Mouse (Mus musculus): ENCODE results near the gene Top3a. TPM values are rescaled to one million over a fixed set of nuclear protein-coding genes. Genes with fewer than 3 reads are reported as not detected.

The Top3a gene
- polyA plus RNA-seq (2012; rRNA removed), result 11.9 TPM in 2 replicates

DNA sequence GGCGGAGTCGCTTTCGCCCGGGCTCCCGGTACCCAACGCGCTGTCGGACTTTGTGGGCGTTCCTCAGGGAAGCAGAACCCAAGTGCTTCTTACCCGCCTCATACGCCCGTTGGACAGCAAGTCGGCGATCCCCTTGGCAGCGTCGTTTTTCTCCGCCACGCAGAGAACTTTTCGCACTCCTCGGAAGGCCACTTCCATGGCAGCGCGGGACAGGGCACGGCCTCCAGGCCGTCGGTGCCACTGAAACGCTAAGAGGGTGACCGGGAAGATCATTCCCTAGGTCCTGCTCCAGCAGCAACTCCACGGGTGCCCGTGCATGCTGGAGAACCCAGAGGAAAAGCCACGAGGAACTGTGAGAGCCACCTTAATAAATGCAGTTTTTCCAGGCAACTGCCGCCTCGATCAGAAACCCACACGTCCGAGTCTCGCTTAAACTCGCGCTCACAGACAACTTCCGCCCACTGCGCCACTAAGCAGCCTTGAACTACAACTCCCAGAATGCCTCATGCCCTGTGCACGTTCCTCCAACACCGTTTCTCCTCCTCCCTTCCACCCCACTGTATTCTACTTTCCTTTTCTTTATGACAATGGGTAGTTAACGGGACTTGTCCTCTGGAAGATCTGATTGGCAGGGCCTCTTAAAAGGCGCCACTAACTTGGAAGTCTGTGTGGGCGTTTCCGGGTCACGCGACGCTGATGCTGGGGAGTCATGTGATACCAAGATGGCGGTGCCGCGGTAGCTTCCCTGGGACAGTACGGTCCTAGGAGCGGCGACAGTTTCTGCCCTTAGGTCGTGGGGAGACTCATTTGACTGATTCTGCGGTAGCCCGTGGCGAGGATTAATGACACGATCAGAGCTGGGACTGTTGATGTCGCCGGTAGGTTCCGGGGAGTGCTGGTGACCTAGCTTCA lies at the start of gene Top3a, which contains the start of gene Smcr8:
TSS of gene Top3a (minus strand) at position 537 of the 912 bp plus-strand sequence.
TSS of gene Smcr8 (plus strand) at position 696 of the 912 bp plus-strand sequence.

DNA sequence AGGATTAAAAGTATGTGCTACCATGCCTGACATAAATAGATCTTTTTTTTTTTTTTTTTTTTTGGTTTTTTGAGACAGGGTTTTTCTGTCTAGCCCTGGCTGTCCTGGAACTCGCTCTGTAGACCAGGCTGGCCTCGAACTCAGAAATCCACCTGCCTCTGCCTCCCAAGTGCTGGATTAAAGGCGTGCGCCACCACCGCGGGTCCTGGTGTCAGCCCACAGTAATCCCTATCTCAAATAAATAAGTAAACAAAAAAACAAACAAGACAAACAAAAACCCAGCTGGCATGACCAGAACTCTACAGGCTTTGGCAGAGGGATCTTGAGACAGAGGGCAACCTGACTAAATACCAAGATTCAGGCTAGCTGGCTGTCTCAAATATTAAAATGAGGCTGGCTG lies 34.5 kb upstream of the Top3a start, which contains the start of gene Shmt1:
TSS of gene Shmt1 (minus strand) at position 101 of the 400 bp plus-strand sequence.

DNA sequence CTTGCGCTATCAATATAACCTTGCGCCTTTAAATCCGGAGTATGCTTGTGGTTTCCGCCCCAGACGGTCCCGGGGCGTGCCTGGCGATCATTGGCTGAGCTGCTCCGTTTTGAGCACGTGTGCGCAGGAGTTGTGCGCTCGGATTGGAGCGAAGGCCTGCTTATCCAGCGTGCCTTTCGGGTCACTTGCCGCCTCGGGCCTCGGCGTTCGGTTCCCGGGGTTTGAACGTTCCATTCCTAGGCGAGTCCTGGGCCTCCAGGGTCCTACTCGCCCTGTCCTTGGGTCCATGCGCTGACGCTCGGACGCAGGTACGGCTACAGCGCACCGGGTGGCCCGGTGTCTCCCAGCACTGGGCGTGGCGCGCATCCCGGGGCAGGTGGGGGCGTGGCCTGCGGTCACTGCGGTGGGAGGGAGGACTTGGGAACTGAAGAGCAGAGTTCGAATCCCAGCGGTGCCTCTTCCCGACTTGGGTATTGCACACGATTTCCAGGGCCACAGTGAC lies 48.9 kb downstream of the Top3a start, which contains the start of gene Mief2:
TSS of gene Mief2 (plus strand) at position 139 of the 502 bp plus-strand sequence.

DNA sequence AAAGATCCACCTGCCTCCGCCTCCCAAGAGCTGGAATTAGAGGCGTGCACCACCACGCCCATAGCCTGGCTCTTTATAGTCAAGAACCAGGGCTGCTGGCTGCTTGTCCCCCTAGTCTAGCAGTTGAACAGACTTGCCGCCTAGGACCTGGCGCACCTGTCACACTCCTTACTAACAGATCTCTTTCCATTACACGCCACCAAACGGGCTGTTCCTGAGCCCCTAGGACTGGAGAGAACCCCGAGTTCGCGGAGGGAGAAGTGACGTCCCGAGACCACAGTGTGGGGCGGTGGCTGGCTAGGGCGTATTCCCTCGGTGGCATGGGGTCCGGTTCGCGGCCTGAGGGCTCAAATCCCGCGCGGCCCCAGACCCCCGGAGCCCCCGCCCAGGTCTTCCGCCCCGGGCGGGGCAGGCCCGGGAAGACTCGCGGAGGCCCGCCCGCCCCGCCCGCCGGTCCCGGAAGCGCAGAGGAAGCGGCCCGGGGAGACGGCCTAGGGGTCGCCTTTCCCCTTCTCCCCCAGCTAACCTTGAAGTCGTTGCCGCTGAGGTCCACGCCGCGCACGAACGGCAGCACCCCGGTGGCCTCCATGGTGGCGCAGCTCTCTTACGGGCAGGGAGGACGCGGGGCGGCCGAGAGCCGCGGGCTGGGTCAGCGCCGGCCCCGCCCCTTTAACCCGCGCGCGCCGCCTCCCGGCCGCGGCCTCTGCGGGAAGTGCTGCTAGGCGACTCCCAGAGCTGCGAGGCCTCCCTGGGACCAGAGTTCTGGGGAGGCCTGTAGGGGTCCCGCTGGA lies 50.4 kb downstream of the Top3a start, which contains the start of gene Flii:
TSS of gene Flii (minus strand) at position 663 of the 791 bp plus-strand sequence.

DNA sequence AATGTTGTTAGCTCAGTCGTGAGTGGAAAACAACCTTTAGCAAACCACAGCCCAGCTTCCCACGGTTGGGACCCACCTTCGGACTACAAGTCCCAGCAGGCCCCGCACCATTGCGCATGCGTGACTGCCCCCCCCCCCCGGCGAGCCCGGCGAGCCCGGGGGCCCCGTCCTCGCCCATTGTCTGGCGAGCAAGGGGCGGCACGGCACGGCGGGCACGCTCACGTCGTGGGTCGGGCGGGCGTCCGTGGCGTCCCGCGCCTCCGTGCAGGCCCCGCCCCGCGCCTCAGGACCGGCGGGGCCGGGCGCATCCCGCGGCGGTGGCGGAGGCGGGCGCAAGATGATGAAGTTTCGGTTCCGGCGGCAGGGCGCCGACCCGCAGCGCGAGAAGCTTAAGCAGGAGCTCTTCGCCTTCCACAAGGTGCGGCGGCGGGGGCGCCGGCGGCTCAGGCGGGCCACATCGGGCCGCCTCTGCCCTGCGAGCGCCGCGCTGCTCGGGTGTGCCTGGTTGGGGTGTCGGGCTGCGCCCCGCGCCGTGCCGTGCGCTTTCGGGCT lies 77.6 kb downstream of the Top3a start, which contains the start of gene Llgl1:
TSS of gene Llgl1 (plus strand) at position 200 of the 552 bp plus-strand sequence.

Other genes with a start within 250 kb of the Top3a start
- gene Alkbh5, start 241.0 kb downstream of the Top3a start, polyA plus RNA-seq (2012; rRNA removed), result 14.4 and 15.1 TPM in 2 replicates
- 106 and 126 TPM in 2 replicates for gene Llgl1, start 77.6 kb downstream of the Top3a start, polyA plus RNA-seq (2012; rRNA removed)
- 149 and 150 TPM in 2 replicates for gene Flii, start 50.1 kb downstream of the Top3a start, polyA plus RNA-seq (2012; rRNA removed)
- gene Mief2, start 49.0 kb downstream of the Top3a start, polyA plus RNA-seq (2012; rRNA removed), result 22.6 and 23.9 TPM in 2 replicates
- 10.2 and 10.5 TPM in 2 replicates for gene Smcr8, start 159 bp upstream of the Top3a start, polyA plus RNA-seq (2012; rRNA removed)
- 11.7 and 16.3 TPM in 2 replicates for gene Shmt1, start 34.4 kb upstream of the Top3a start, polyA plus RNA-seq (2012; rRNA removed)
- 15.2 and 15.9 TPM in 2 replicates for gene Dhrs7b, start 53.3 kb upstream of the Top3a start, polyA plus RNA-seq (2012; rRNA removed)
- 73.6 and 80.0 TPM in 2 replicates for gene Tmem11, start 101.9 kb upstream of the Top3a start, polyA plus RNA-seq (2012; rRNA removed)
- gene Natd1, start 137.4 kb upstream of the Top3a start, polyA plus RNA-seq (2012; rRNA removed), result 37.1 and 43.4 TPM in 2 replicates
- gene Map2k3, start 154.7 kb upstream of the Top3a start, polyA plus RNA-seq (2012; rRNA removed), result 13.1 and 17.1 TPM in 2 replicates
- gene Kcnj12, start 245.2 kb upstream of the Top3a start, polyA plus RNA-seq (2012; rRNA removed), result 3.2 and 4.9 TPM in 2 replicates

Measured in central nervous system, embryonic 14 days (tissue).